Mouse (Mus musculus) spleen, postnatal 4 days (tissue): Measurements from ENCODE around the gene Tsga10.
"Not testable (repeated sequence)": the region's sequence is repeated elsewhere in the genome, so short reads cannot be mapped to it uniquely, and the experiment has no call there.

ENCODE experiments used
- DNase-seq, 2 experiments: peaks; one replicate each; pipeline ENCODE4 v3.0.0; 2022; ENCODE audit warnings: low spot score in 2 of 2

Tsga10 gene

DNA sequence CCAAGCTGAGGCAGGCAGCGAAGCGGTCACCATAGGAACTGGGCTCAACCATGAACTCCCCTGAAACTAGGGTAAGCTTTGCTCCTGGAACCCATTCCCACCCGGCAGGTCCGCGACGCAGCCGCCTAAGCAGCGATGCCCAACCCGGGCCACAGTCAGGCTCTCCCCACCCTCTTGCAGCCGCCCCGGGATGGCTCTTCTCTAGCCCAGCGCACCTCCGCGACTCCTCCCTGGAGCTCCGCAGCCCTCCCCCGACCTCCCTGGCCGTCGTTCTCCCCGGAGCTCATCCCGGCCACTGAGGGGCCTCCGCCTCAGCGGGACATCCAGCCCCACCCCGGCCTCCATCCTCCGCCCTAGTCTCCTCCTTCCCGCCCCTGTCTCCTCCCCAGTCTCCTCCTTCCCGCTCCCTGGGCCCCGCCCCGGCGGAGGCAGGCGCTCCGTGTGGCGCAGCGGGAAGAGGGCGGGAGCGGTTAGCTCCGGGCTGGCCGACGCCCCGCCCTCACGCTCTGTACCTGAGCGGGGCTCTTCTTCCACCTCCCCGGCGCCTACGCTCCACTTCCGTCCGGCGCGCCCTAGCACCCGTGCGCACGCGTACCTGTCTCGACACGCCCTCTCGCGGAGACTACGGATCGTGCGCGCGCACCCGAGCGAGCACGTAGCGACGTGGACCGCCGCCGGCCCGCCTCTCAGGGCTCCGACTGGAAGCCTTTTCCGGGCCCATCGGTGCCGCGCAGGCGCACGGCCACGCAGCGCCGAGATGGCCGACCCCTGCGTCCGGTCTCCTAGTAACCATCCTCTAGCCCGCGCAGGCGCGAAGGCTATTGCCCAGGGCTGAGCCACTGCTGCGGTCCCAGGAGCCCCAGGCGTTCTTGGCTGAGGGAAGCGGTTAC, 1.5 kb downstream of the Tsga10 start:
- DNase-seq, result peak; percentile 99 to 100

DNA sequence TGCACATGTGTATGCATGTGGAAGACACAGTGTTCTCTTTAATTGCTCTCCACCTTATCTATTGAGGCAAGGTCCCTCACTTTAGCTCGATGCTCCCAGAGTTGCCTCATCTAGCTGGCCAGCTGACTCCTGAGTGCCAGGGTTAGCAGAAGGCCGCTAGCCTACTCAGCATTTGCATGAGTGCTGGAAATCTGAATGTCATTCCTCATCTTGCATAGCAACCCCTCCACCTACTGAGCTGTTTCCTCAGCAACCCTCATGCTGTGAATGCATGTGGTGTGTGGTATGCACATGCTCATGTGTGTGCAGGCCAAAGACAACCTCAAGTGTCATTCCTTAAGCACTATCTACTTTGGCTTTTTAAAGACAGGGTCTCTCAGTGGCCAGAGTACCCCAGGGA, 15.5 kb downstream of the Tsga10 start:
- DNase-seq, result no peak

- no peak for DNase-seq
These were observed 19.4 kb downstream of the Tsga10 start for GRCm38 (mm10) chr1:37846878-37847277.

- no peak for DNase-seq
These were observed 34.5 kb downstream of the Tsga10 start for GRCm38 (mm10) chr1:37831681-37832080.

DNA sequence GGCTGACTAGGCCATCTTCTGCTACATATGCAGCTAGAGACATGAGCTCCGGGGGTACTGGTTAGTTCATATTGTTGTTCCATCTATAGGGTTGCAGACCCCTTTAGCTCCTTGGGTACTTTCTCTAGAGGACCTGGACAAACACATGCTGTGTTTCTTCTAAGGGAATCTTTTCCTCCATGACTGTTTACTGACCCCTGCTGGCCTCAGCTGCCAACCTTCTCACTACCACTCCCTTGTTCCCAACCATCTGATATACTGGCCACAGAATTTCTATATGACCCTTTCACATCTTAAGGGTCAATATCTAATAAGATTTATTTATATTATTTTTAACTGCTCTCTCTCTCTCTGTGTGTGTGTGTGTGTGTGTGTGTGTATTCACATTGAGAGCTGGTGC, 63.9 kb downstream of the Tsga10 start:
- DNase-seq, result not testable (repeated sequence)

DNA sequence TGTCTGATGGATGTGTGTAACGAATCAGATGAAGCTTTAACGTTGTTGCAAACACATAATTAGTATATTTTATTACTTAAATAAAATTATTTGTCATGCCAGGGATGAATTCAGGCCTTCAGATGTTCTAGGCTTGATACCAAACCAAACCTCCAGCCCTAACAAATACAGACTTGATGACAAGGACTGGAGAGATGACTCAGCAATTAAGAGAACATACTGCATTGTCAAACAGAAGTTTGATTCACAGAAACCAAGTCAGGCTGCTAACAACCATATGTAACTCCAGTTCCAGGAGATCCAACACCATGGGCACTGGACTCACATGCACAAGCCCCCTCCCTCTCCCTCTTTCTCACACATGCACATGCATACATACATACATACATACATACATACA, 65.9 kb downstream of the Tsga10 start:
- DNase-seq, result no peak

- DNase-seq, result no peak
These were observed 66.7 kb downstream of the Tsga10 start for GRCm38 (mm10) chr1:37799505-37799904.

- no peak for DNase-seq
These were observed 106.8 kb downstream of the Tsga10 start for GRCm38 (mm10) chr1:37759407-37759806.

- DNase-seq, result no peak
These were observed 121.5 kb downstream of the Tsga10 start for GRCm38 (mm10) chr1:37744650-37745259.

- DNase-seq, result no peak
These were observed 123.5 kb downstream of the Tsga10 start for GRCm38 (mm10) chr1:37742602-37743270.

- no peak for DNase-seq
These were observed 124.1 kb downstream of the Tsga10 start for GRCm38 (mm10) chr1:37742126-37742525.

DNA sequence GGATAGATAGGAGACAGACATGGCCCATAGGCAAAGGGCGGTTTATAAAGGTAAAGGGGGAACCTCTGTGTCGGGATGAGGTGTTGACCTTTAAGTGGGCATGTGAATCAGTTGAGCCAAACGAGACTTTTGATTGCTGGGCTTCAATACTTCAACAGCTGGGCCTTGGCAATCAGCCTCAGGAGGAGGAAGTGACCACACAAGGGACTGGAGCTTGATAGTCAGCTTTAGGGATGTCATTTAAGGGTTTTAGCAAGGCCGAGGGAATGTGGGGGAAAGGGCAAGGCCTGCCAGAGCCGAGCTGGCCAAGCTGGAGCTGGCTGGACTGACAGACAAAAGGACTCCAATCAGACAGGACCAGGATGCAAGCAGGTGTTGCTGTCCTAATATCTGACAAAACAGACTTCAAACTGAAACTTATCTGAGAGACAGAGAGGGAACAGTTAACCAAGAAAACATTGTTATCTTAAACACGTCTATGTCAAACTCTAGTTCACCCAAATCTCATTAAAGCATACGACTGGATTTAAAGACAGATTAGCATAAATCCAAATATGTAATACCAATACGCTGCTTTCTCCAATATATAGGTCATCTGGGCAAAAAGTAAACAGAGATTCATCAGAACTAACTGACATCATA, 125.9 kb downstream of the Tsga10 start:
- DNase-seq, result no peak

GRCm38 (mm10) chr1:37738895-37739294, 127.3 kb downstream of the Tsga10 start:
- no peak for DNase-seq

DNA sequence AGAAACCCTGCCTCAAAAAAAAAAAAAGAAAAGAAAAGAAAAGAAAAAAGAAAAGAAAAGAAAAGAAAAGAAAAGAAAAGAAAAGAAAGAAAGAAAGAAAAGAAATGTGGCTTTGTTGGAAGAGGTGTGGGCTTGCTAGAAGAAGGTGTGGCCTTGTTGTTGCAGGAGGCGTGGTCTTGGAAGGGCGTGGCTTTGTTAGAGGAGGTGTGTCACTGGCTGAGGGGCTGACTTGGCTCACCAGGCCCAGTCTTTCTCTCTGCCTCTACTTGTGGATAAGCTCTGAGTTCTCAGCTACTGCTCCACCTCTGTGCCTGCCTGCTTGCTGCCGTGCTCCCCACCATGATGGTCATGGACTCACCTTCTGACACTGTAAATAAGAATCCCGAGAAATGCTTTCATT, 129.2 kb downstream of the Tsga10 start:
- DNase-seq, result no peak

GRCm38 (mm10) chr1:37735932-37736331, 130.3 kb downstream of the Tsga10 start:
- DNase-seq, result no peak

DNA sequence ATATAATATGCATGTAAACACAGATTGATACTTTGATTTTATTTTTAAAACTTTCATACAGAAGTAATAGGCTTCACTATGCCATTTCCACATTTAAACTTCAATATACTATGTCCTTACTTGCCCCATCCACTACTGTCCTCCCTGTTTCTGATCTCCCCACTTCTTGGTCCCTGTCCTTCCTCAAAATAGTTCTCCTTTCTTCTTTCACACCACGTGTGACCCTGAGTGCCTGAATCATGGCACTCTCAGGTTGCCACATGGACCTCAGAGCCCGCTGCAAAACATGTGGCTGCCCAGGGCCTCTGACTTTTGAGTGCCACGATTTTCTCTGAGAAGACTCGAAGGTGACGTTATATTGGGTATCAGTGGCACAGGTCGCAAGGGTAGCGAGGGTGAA, 131.4 kb downstream of the Tsga10 start:
- DNase-seq, result no peak

DNA sequence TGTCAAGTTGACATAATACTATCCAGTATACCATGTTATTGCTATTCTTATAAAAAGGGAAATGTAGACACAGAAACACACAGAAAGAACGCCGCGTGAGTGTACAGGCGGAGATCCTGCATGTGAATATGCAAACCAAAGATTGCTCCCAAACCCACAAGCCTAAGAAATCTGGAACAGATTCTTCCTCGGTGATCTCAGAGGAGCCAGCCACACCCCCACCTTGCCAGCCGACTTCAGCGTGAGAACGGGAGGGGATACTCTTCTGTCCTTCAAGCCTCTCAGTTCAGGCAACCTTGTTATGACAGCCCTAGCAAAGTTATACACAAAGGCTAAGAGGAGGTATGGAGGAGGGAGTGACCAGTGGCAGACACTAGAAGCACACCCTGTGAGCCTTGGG, 136.9 kb downstream of the Tsga10 start:
- no peak for DNase-seq

DNA sequence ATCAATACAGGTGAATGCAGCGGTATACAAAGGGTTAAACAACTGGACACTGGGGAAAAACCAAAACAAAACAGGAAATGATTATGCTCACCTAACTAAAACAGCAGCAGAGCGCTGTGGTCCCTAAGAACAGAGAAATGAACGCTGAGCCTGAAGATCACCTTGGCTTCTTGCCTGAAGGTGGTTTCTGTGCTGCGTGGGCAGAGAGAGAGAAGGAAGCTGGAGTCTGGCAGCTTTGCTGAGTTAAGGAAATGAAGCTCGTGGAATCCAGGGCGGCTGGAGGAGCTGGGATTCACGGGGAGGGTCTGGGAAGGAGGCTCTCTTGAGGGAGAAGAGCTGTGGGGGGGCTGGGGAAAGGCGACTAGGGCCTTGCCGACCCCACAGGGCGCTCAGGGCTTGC, 138.2 kb downstream of the Tsga10 start:
- DNase-seq, result no peak

GRCm38 (mm10) chr1:37727186-37727585, 139.0 kb downstream of the Tsga10 start:
- DNase-seq, result no peak

- DNase-seq, result no peak
These were observed 139.8 kb downstream of the Tsga10 start for GRCm38 (mm10) chr1:37726426-37726825.

DNA sequence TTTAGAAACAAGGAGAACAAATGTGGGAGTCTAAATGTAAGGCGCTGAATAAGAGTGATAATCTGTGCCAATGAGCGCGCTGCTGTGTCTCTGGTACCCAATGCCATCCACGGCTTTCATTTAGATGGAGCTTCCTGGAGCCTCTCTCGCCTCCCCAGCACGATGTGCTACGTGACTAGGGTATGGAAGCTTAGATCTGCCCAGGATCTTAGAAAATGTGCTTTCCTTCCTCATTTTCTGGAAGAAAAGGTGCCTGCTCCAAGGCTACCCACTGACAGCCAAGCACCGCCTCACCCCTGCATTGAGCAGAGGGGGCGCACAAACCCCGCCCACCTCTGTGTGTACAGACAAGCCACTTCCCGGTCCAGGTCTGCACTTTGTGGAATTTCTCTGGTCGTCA, 140.3 kb downstream of the Tsga10 start:
- DNase-seq, result no peak

GRCm38 (mm10) chr1:37721092-37721491, 145.1 kb downstream of the Tsga10 start:
- DNase-seq, result no peak
